Mouse (Mus musculus) layer of hippocampus, postnatal 36 days (tissue): ENCODE data around the gene Pigs. TPM values are rescaled to one million over a fixed set of nuclear protein-coding genes. Genes with fewer than 3 reads are reported as not detected.
A peak's percentile ranks its signal among the peaks of the same experiment; 100 is the strongest.

Source experiments
- DNase-seq, 2 experiments: peaks; one replicate each; pipeline ENCODE4 v3.0.0; 2022
- total RNA-seq, 2 experiments: library from RNA; stranded (reverse); gene quantifications; 2 replicates each; pipeline ENCODE4 v1.2.3; 2021

The Pigs gene
- total RNA-seq: 10 to 100 TPM; 57.9 to 59.0 TPM

- peak; percentile 94 to 95 for DNase-seq
Observed at GRCm38 (mm10) chr11:78327634-78328511, at the start of gene Pigs. Gene Pigs, plus strand, starts transcription at chr11:78328415.

GRCm38 (mm10) chr11:78278853-78279252, 49.4 kb upstream of the Pigs start:
- DNase-seq: no peak

- DNase-seq: peak in 1 of 2 experiments; percentile 35
Observed at GRCm38 (mm10) chr11:78279586-78279985, 48.6 kb upstream of the Pigs start.

- DNase-seq: no peak
Observed at GRCm38 (mm10) chr11:78289146-78289763, 39.0 kb upstream of the Pigs start.

- DNase-seq: peak; percentile 18 to 43
Observed at GRCm38 (mm10) chr11:78290654-78291053, 37.6 kb upstream of the Pigs start, which contains the start of gene BC030499. Gene BC030499, plus strand, starts transcription at chr11:78290841.

- no peak for DNase-seq
Observed at GRCm38 (mm10) chr11:78294585-78294984, 33.6 kb upstream of the Pigs start.

- DNase-seq: no peak
Observed at GRCm38 (mm10) chr11:78300917-78301316, 27.3 kb upstream of the Pigs start.

GRCm38 (mm10) chr11:78301357-78302084, 26.7 kb upstream of the Pigs start, which contains the start of gene Spag5:
Gene Spag5, plus strand, starts transcription at chr11:78301529.
- peak; percentile 89 to 91 for DNase-seq

- no peak for DNase-seq
Observed at GRCm38 (mm10) chr11:78305272-78305671, 22.9 kb upstream of the Pigs start.

GRCm38 (mm10) chr11:78310861-78311511, 17.2 kb upstream of the Pigs start:
- no peak for DNase-seq

- DNase-seq: no peak
Observed at GRCm38 (mm10) chr11:78313662-78314061, 14.6 kb upstream of the Pigs start.

GRCm38 (mm10) chr11:78318411-78318810, 9.8 kb upstream of the Pigs start:
- DNase-seq: no peak

GRCm38 (mm10) chr11:78322076-78322831, 6.0 kb upstream of the Pigs start:
- no peak for DNase-seq

- DNase-seq: peak; percentile 75 to 79
Observed at GRCm38 (mm10) chr11:78322860-78323259, 5.4 kb upstream of the Pigs start, which contains the start of gene Aldoc. Gene Aldoc, plus strand, starts transcription at chr11:78322968.

- no peak for DNase-seq
Observed at GRCm38 (mm10) chr11:78324000-78324785, 4.0 kb upstream of the Pigs start.

GRCm38 (mm10) chr11:78324965-78325364, 3.2 kb upstream of the Pigs start:
- no peak for DNase-seq

- DNase-seq: no peak
Observed at GRCm38 (mm10) chr11:78327215-78327614, 1.0 kb upstream of the Pigs start.

GRCm38 (mm10) chr11:78328512-78329056, 369 bp downstream of the Pigs start:
- no peak for DNase-seq

- DNase-seq: no peak
Observed at GRCm38 (mm10) chr11:78332676-78333075, 4.5 kb downstream of the Pigs start.

GRCm38 (mm10) chr11:78333992-78334391, 5.8 kb downstream of the Pigs start:
- no peak for DNase-seq
